Mouse (Mus musculus) neutrophil, adult 5-6 weeks (primary cell): Measurements from ENCODE around the gene Syne1. TPM values are rescaled to one million over a fixed set of nuclear protein-coding genes. Genes with fewer than 3 reads are reported as not detected.

ENCODE experiments used
- ATAC-seq: fragments of 151-379, 151-347 bp; 2 replicates; pipeline ENCODE4 v1.8.0; 2017; ENCODE audit warnings: mild to moderate bottlenecking, moderate TSS enrichment; ENCODE audit not compliant: insufficient number of reproducible peaks, poor library complexity, low FRiP score, severe bottlenecking; ENCODE audit errors: extremely low read depth
- total RNA-seq: library from RNA; stranded (forward); fragments of 200-1000 nt; gene quantifications from 2 replicates; pipeline ENCODE4 v1.2.3, GENCODE M21; 2017

The Syne1 gene
- 68.5 and 71.5 TPM in 2 replicates for total RNA-seq

DNA sequence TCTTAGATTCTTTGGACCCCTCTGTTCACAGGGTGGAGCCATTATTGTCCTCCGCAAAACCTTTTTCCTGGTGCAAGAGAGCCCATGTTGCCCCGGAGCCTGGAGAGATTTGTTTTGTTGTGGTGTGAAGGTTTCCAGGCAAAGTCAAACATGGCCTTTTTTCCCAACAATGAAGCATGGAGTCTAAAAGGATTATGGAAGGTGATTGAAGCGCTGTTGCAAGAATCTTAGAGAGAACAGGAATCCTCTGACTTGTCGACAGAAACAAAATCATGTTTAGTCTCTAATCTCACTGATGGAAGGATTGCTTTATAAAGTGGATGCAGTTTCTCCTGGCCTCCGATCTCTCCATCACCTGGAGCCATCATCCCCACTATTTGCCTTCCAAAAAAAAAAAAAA, at the start of gene Syne1:
Gene Syne1 (minus strand): TSS at position 101 of the 400 bp plus-strand sequence.
- no peak for ATAC-seq

DNA sequence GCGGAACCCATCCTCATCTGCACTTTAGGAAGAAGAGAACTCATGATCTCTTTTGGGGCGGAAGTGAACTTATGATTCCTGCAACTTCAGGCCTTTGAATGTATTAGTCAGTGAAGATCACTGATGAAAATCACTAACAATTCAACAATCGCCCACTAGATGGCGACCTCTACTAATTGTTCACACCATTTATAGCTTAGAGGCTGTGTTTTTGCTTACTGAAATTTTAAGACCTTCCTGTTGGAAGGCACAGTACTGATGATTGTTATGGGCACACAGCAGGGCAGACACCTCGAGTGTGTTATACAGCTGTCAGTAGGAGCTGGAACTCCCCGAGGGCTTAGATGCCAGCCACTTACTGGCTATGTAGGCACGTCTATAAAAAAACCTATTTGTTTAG, 48.8 kb upstream of the Syne1 start:
- ATAC-seq, result 0 out of 2 replicates have a peak, but pooled peaks have one; percentile 33

DNA sequence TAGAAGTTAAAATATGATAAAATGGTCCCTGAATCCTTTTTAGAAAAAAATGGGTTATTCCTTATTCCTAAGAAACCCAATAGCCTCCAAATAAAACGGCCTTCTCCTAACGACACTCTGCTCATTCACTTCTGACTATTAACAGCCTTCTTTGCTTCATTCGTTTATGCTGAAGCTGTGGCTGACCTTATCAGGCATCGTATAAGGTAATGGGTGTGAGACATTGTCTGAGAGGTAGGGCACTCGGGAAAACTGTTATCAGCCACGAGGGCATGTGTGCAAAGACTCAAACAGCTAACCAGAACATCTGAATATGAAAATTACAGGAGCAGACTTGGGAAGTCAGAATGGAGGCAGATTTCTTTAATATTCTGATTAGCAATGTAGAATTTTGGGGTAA, 45.3 kb upstream of the Syne1 start:
- ATAC-seq, result no peak

DNA sequence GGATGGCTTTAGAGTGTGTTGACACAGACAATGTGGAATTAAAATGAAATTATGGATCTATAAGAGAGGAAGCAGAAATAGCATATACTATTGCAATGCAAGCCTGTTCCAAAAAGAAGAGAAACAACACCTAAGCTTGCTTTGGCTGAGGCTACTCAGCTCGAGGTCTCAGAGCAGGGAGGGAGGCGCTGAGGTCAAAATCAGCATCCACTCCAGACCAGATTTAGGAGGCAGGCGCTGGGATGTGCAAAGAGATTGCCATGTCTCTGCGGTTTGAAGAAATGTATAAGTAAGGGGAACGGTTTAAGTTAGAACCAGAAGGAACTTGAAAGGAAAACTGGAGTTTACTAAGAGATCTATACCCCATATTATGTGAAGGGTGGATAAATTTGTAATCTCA, 43.2 kb upstream of the Syne1 start:
- no peak for ATAC-seq

DNA sequence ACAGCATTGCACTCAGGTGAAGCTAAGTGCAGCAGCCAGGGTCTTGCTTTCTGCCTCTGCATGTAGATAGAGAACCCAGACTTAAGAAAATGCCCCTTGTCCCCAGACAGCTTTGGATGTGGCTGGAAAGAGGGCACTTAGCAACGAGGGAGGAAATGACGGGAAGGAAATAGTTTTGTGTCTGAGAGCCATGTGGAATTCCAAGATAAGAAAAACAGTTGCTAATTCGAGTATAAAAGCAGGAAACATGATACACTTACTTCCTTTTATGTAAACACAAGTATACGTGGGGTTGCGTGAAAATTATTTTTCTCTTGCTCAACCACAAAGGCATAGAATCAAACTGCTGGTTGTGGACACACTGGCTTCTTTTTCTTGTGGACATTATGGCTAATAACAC, 42.2 kb upstream of the Syne1 start, which contains the start of gene Myct1:
Gene Myct1 (plus strand): TSS at position 312 of the 400 bp plus-strand sequence.
- ATAC-seq, result no peak

DNA sequence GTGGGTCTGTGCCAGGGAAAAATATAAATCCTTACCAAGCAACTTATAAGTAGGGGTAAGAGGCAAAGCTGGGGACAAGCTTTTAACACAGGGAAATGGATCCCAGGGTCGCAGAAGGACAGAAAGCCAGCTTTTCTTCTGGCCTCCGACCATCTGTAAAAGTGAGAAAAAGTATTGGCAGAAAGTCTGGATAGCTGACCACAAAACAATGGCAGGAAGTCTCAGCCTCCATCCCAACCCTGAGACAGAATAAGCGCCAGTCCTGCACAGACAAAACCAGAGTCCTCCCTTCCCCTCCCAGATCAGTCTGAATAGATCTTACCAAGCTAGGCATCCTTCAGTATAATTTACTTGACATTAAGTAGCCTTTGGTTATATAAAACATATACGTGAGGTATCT, 40.7 kb upstream of the Syne1 start:
- ATAC-seq, result no peak

DNA sequence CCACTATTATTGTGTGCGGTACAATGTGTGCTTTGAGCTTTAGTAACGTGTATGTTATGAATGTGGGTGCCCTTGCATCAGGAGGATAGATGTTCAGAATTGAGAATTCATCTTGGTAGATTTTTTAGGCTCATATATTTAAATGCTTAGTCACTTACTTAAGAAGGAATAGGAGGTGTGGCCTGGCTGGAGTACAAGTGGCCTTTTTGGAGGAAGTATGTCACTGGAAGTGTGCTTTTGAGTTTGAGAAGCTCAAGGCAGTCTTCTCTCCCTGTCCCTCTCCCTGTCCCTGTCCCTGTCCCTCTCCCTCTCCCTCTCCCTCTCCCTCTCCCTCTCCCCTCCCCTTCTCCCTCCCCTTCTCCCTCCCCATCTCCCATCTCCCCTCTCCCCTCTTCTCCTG, 39.8 kb upstream of the Syne1 start:
- ATAC-seq, result no peak

DNA sequence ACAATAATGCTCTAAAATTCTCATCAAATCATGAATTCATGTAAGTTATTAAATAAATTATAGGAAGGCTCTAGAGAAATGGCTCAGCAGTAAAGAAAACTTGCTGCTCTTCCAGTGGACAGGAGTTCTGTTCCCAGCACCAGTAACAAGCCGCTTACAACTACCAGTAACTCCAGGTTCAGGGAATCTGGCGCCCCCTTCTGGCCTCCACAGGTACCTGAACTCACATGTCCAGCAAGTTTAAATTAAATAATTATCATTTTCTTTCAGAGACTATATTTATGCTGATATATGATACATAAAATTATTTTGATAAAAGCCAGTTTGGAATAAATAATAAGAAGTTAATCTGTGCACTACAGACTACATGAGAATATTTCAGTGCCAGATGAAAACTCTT, 22.0 kb upstream of the Syne1 start:
- ATAC-seq, result no peak

DNA sequence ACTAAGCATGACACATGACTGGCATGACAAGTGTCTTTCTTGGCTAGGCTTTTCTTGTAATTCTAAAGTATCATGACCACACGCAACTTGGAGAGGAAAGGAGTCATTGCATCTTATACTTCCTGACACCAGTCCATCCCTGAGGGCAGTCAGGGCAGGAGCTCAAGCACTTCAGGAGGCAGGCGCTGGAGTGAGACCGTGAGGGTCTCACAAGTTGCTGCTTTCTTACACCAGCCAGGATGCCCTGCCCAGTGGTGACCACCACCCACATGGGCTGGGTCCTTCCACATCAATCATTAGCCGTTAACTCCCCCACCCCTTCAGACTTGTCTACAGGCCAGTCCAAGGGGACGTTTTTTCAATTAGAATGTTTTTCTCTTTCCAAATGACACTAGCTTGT, 20.1 kb upstream of the Syne1 start:
- ATAC-seq, result no peak

DNA sequence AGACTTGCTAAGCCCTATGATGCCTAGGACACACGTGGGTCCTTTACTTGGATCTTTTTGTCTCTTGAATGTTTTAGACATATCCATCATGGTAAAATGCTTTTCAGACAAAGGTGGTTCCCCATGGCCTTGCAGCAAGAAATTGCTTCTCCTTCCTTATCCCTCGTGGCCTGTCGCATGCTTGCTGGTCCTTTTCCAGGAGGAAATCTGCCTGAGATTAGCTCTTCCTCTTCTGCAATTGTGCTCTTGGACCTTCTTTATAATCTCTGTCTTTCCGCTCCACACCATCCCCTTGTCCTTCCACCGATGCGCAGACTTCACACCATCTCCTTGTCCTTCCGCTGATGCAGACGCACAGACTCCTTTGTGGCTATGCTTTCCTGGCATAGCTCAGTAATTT, 18.8 kb upstream of the Syne1 start:
- no peak for ATAC-seq

DNA sequence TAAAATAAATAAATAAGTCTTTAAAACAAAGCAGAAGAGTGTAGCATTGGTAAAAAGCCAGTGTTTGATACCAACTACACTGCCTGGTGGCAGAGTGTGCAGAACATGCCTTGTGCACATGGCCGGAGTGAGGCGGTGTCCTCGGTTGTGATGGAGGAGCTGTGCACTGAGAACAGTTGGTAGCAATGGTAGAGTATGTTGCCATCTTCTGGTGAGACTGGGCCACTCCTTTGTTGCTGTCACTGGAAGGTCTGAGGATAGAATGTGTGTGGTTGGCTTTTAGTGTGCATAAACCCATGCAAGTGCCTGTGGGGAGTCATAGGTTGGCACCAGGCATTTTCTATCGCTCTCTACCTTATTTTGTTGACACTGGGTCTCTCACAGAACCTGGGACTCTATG, 17.7 kb upstream of the Syne1 start:
- ATAC-seq, result no peak

DNA sequence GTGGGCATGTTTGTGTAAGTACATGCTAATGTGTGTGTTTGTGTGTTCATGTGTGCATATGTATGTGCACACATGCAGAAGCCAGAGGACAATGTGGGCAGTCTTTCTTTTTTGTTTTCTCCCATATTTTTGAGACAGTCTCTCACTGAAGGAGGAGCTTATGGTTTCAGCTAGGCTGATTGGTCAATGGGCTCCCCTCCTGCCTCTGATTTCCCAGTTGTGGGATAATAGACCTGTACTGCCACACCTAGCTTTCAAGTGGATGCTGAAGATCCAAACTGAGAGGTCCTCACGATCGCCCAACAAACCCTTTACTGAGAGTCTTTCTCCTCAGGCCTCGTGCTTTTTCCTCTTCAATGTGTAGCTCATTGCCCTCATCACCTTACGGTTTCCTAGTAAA, 10.4 kb upstream of the Syne1 start:
- ATAC-seq, result no peak

DNA sequence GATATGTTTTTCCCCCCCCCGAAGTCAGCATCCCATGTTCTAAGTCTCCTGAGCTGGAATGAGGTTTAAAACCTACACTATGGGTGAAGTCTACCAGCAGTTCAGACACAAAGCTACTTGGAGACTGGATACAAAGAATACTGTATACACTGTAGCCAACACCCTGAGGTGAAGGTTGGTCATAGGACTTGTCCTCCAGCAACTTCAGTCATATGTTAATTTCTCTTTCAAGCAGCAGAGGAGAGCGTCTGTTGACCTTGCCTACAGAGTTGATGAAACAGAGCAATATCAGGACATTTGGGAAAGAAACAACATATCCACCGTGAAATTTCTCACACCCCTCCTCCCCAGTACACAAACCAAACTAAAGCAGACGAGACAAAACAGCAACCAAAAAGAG, 9.2 kb upstream of the Syne1 start:
- ATAC-seq, result no peak

DNA sequence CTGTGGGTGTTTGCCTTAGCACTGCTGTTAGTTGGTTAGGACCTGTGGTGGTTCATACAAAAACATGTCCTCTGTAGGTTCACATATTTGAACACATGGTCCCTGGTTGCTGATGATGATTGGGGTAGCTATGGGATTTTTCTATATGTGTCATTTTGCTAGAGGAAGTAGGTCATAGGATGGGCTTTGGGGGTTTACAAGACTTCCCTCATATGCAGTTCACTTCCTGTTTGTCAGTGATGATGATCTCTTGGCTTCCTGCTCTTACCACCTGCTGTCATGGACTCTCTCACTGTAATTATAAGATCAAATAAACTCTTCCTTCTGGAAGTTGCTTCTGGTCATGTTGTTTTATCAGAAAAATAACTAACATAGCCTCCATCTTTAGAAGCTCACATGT, 7.5 kb upstream of the Syne1 start:
- ATAC-seq, result 0 out of 2 replicates have a peak, but pooled peaks have one; percentile 26

DNA sequence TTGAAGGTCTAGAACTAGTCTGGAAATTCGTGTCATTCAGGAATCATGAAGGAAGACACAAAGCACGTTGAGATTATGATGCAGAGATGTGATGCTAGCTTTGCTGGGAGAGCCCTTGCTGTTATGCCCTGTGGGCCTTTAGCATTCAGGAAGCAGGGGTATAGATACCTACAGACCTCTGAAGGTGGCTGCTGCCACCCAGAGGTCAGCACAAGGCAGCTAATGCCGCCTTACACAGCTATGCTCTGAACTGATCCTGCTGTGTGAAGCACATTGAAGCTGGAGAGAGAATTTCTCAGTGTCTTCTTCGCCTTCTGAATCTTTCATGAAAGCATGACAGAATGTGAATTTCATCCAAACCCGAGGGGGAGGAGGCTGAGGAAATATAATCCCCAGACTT, 3.7 kb upstream of the Syne1 start:
- ATAC-seq, result peak; percentile 56; the same call in 1 of the 2 replicates

DNA sequence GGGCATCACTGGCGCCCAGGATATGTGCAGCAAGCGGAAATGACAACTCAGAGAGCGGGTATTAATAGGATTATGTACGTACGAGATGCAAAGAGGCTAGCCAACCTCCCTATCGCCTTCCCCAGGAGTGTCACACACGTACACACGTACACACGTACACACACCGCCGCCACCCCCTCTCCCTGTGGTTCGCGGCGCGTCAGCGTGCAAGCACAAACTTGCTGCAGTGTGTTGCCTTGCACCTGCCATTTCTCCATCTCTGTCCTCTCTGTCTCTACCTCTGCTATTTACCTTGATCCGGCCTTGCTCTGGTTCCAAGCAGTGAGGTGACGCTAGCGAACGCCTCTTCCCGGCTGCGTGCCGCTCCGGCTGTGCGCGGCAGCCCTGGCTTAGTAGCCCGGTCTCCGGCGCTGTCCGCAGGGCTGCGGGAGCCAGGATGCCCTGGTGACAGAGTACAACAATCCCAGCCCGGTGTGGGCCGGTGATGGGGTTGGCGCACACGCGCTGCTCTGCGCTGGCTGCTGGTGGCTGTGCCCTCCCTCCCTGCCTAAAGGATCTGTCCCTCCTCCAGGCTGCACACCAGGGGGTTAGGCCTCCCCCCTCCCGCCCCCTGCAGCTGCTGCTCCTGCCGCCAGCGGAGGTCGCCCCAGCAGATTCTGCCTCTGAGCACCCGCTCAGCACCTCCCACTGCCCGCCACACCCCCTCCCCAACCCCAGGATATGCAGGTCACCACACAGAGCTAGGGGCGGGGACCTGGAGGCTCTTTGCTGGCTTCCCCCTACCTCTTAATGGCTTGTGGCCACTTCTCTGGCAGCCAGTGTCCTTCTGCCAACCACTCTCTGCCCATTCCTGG, 887 bp downstream of the Syne1 start:
- ATAC-seq, result peak; percentile 53

DNA sequence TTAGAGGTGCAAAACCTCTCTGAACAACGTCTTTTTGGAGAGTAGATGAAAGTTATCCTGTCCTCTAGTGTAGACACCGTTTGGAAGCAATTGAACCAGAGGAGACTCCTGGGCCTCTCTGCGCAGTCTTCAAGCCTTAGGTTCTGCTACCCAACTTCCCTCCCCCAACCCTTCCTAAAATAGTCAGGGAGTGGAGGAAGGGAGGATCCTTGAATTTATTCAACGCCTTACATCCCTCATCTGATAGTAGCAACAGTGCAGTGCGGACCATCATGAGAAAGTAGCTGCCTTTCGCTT, 1.5 kb downstream of the Syne1 start:
- no peak for ATAC-seq

DNA sequence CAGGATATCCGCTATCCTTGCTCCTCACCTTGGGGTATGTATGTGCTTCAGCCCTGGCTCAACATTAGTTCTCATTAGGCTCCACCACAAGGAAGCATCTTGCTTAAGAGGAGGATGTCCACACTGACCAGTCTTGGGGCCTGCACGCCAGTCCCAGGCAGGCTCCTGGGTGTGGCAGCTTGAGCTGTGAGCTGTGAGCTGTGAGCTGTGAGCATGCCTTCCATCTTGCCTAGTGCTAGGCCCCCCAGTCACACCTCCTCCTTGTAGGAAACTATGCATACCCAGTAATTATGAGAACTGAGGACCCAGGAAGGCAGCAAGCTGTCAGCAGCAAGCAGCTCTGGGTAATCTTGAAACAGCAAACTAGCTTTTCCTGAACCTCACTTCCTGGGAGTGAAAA, 2.6 kb downstream of the Syne1 start:
- no peak for ATAC-seq

DNA sequence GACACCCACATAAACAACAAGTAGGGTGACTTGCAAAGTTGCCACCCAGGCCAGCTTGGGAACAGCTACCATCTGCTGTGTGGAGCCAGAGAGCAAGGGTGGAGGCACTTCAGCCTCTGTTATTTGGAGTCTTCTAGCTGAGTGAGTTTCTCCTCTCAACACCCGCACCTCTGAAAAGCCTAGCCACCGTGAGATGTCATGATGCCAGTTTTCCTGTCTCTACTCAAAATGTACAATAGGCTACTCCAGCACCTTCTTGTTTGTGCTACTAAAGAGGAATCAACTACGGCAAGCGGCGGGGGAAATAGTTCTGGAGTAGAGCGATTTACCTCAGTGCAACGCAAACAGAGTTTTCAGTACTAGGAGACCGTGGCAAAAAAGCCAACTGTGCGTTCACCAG, 3.5 kb downstream of the Syne1 start:
- ATAC-seq, result no peak

DNA sequence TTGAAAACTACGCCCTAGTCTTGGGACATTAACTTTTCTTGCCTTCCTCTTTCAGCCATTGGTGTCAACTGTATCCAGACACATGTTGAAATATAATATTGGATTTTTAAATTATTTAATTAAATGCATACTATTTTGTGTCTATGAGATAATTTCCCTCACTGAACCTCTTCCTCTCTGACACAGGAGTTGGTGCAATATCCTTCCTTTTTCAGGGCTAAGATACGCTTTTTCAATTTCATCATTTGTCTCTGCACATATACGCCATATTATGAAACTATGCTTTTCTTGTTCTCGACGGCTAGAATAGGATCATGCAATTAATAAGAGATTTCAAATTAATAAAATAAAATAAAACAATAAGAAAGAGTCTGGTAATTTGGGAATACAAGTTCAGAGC, 4.9 kb downstream of the Syne1 start:
- no peak for ATAC-seq

DNA sequence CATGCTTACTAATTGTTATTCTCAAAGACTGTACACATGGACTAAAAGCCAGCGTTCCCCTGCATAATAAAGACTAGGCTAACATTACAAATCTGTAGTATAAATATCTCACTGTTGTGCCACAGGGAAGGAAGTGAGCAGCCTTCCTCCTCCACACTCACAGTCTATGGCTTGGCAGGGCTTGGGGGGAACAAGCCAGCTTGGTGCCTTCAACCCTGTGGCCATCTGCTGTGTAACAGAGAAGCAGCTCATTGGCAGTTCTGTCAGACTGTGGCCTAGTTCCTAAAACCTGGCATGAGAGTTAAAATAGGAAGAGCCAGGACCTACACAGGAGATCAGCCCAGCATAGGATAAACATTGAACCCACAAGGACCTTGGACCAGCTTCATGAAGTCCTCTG, 23.0 kb downstream of the Syne1 start:
- no peak for ATAC-seq
